Mouse (Mus musculus) cerebellum, adult 9-10 months (tissue): ENCODE data around the gene Magi3.

Experiments
- DNase-seq: peaks from one replicate; pipeline ENCODE4 v3.0.0; 2022

The Magi3 gene

GRCm38 (mm10) chr3:104220295-104220965 lies at the start of gene Magi3:
Magi3 (minus strand) TSS chr3:104220374.
- peak; percentile 98 for DNase-seq

GRCm38 (mm10) chr3:104264530-104265145 lies 44.5 kb upstream of the Magi3 start:
- no peak for DNase-seq

- DNase-seq, result no peak
These were observed 40.0 kb upstream of the Magi3 start for GRCm38 (mm10) chr3:104260221-104260620.

- no peak for DNase-seq
These were observed 39.0 kb upstream of the Magi3 start for GRCm38 (mm10) chr3:104259168-104259567.

- no peak for DNase-seq
These were observed 36.9 kb upstream of the Magi3 start for GRCm38 (mm10) chr3:104257041-104257440.

- no peak for DNase-seq
These were observed 33.6 kb upstream of the Magi3 start for GRCm38 (mm10) chr3:104253760-104254159.

GRCm38 (mm10) chr3:104247850-104248249 lies 27.7 kb upstream of the Magi3 start:
- DNase-seq, result no peak

GRCm38 (mm10) chr3:104247057-104247456 lies 26.9 kb upstream of the Magi3 start:
- no peak for DNase-seq

GRCm38 (mm10) chr3:104244373-104244772 lies 24.2 kb upstream of the Magi3 start:
- no peak for DNase-seq

GRCm38 (mm10) chr3:104243972-104244371 lies 23.8 kb upstream of the Magi3 start:
- no peak for DNase-seq

GRCm38 (mm10) chr3:104239785-104240184 lies 19.6 kb upstream of the Magi3 start:
- no peak for DNase-seq

- DNase-seq, result no peak
These were observed 19.2 kb upstream of the Magi3 start for GRCm38 (mm10) chr3:104239376-104239775.

- DNase-seq, result no peak
These were observed 17.8 kb upstream of the Magi3 start for GRCm38 (mm10) chr3:104237846-104238440.

- DNase-seq, result no peak
These were observed 15.9 kb upstream of the Magi3 start for GRCm38 (mm10) chr3:104236029-104236428.

GRCm38 (mm10) chr3:104235099-104235498 lies 14.9 kb upstream of the Magi3 start:
- no peak for DNase-seq

GRCm38 (mm10) chr3:104233366-104234312 lies 13.5 kb upstream of the Magi3 start:
- no peak for DNase-seq

- DNase-seq, result no peak
These were observed 7.4 kb upstream of the Magi3 start for GRCm38 (mm10) chr3:104227438-104228111.

GRCm38 (mm10) chr3:104226731-104227130 lies 6.6 kb upstream of the Magi3 start:
- DNase-seq, result no peak

GRCm38 (mm10) chr3:104221156-104221555 lies 982 bp upstream of the Magi3 start:
- no peak for DNase-seq

GRCm38 (mm10) chr3:104219531-104220294 lies 461 bp downstream of the Magi3 start:
- peak; percentile 66 for DNase-seq

GRCm38 (mm10) chr3:104218926-104219325 lies 1.2 kb downstream of the Magi3 start:
- DNase-seq, result no peak

- no peak for DNase-seq
These were observed 30.4 kb downstream of the Magi3 start for GRCm38 (mm10) chr3:104189823-104190222.
